Mouse (Mus musculus) G1E (cell line): ENCODE results near the gene Abtb1. TPM values are rescaled to one million over a fixed set of nuclear protein-coding genes. Genes with fewer than 3 reads are reported as not detected.

Experiments used
- ATAC-seq: 2 replicates; pipeline ENCODE4 v1.8.0; 2016; ENCODE audit warnings: mild to moderate bottlenecking; ENCODE audit not compliant: insufficient number of reproducible peaks, poor library complexity, low FRiP score, severe bottlenecking; ENCODE audit errors: extremely low read depth
- DNase-seq: peaks from one replicate; pipeline ENCODE4 v3.0.0; 2012; ENCODE audit warnings: low spot score
- H3K27me3 ChIP-seq: 2 replicates; pipeline ENCODE4 v1.6.1; 2012; ENCODE audit warnings: mild to moderate bottlenecking, low read length, inconsistent platforms; ENCODE audit not compliant: insufficient read depth
- H3K36me3 ChIP-seq: replicated peaks from 2 replicates; pipeline ENCODE3; 2012; ENCODE audit warnings: mild to moderate bottlenecking, inconsistent platforms
- H3K4me1 ChIP-seq: 2 replicates; pipeline ENCODE4 v1.6.1; 2012; ENCODE audit warnings: low read depth, low read length, inconsistent platforms, mixed read lengths; ENCODE audit not compliant: insufficient read depth
- H3K4me3 ChIP-seq: 2 replicates; pipeline ENCODE4 v1.5.1; 2012; ENCODE audit warnings: low read depth, mild to moderate bottlenecking, inconsistent platforms, low read length, moderate library complexity, mixed read lengths
- H3K9me3 ChIP-seq: replicated peaks from 2 replicates; pipeline ENCODE4 v1.6.1; 2012; ENCODE audit warnings: inconsistent platforms
- CTCF ChIP-seq: IDR thresholded peaks from 2 replicates; pipeline ENCODE4 v1.5.1; 2012; ENCODE audit warnings: low read depth, low read length, inconsistent platforms, mixed read lengths
- GATA1 ChIP-seq: IDR thresholded peaks from 2 replicates; pipeline ENCODE4 v1.6.1; 2012; ENCODE audit warnings: borderline replicate concordance, low read length, inconsistent platforms, mixed read lengths
- GATA2 ChIP-seq: IDR thresholded peaks from 2 replicates; pipeline ENCODE4 v1.6.1; 2012; ENCODE audit warnings: low read depth, low read length, inconsistent platforms, borderline replicate concordance
- POLR2AphosphoS5 ChIP-seq: IDR thresholded peaks from 2 replicates; pipeline ENCODE4 v1.6.1; 2012; ENCODE audit warnings: low read depth, low read length, inconsistent platforms; ENCODE audit not compliant: insufficient replicate concordance
- TAL1 ChIP-seq: conservative IDR thresholded peaks from 2 replicates; pipeline ENCODE4 v1.6.1; 2012; ENCODE audit warnings: low read depth, low read length, inconsistent platforms, mixed read lengths
- polyA plus RNA-seq: library from polyadenylated mRNA; stranded (reverse); fragments of >175 nt; gene quantifications from 2 replicates; pipeline ENCODE4 v1.2.3, GENCODE M21; 2012
- total RNA-seq, 2 experiments: library from RNA; stranded (forward) in 1 of 2; stranded (reverse) in 1 of 2; fragments of 200-1000 nt in 1 of 2; fragments of >200 nt in 1 of 2; fragmentation: Nextera tagmentation in 1 of 2; gene quantifications; 2 replicates each; pipeline ENCODE4 v1.2.3; 2014 to 2017

The Abtb1 gene
- total and polyA plus RNA-seq, 3 experiments = 17.5 to 50.3 (median 22.2) TPM

GRCm38 (mm10) chr6:88791299-88791698, 50.5 kb downstream of the Abtb1 start:
- DNase-seq (no peak), ATAC-seq (no peak)
- H3K9me3 ChIP-seq = no peaks in the 10 kb centered on the region
- TF ChIP-seq GATA2 = no peak
- TF ChIP-seq GATA1 = no peak
- H3K4me3 ChIP-seq = no peak overlapping the region
- peaks cover 52% of the 10 kb centered on the region for H3K27me3 ChIP-seq
- H3K36me3 ChIP-seq = no peaks in the 10 kb centered on the region
- no peaks in the 10 kb centered on the region for H3K4me1 ChIP-seq

GRCm38 (mm10) chr6:88788219-88788618, 53.6 kb downstream of the Abtb1 start:
- Histone ChIP-seq H3K4me1 (peaks cover 1% of the 10 kb centered on the region), H3K4me3 (no peak overlapping the region), H3K9me3 (no peaks in the 10 kb centered on the region), H3K27me3 (peaks cover 57% of the 10 kb centered on the region), H3K36me3 (no peaks in the 10 kb centered on the region)
- DNase-seq (no peak), ATAC-seq (no peak)
- TF ChIP-seq TAL1 = no peak
- no peak for TF ChIP-seq CTCF
- TF ChIP-seq POLR2AphosphoS5 = no peak
- TF ChIP-seq GATA2 = no peak
- no peak for TF ChIP-seq GATA1

- Histone ChIP-seq H3K36me3 (no peaks in the 10 kb centered on the region), H3K27me3 (peaks cover 51% of the 10 kb centered on the region), H3K4me1 (peaks cover 5% of the 10 kb centered on the region), H3K9me3 (no peaks in the 10 kb centered on the region), H3K4me3 (no peak overlapping the region)
- DNase-seq (no peak), ATAC-seq (no peak)
- no peak for TF ChIP-seq CTCF
- no peak for TF ChIP-seq TAL1
- no peak for TF ChIP-seq GATA2
- TF ChIP-seq GATA1 = no peak
- no peak for TF ChIP-seq POLR2AphosphoS5
Measured at GRCm38 (mm10) chr6:88787496-88787895, 54.3 kb downstream of the Abtb1 start.

- H3K36me3 ChIP-seq = no peaks in the 10 kb centered on the region
Measured at GRCm38 (mm10) chr6:88786732-88787445, 54.9 kb downstream of the Abtb1 start.

More at GRCm38 (mm10) chr6:88786732-88787445, 54.9 kb downstream of the Abtb1 start:
- no peak for ATAC-seq
- peaks cover 50% of the 10 kb centered on the region for H3K27me3 ChIP-seq
- no peak for DNase-seq
- no peak overlapping the region for H3K4me3 ChIP-seq
- TF ChIP-seq POLR2AphosphoS5 = no peak
- TF ChIP-seq GATA2 = no peak
- no peak for TF ChIP-seq CTCF
- no peak for TF ChIP-seq GATA1
- TF ChIP-seq TAL1 = no peak
- peaks cover 8% of the 10 kb centered on the region for H3K4me1 ChIP-seq
- no peaks in the 10 kb centered on the region for H3K9me3 ChIP-seq

Other genes starting within 250 kb of the Abtb1 start
- gene Kbtbd12, start 204.0 kb downstream of the Abtb1 start, total RNA-seq (2014; fragmentation: Nextera tagmentation) = not detected in 2 replicates
- gene Kbtbd12, start 204.0 kb downstream of the Abtb1 start, total RNA-seq (2017) = 0.17 and 0.27 TPM in 2 replicates
- gene Kbtbd12, start 204.0 kb downstream of the Abtb1 start, polyA plus RNA-seq = not detected in 2 replicates
- 41.5 TPM in 1 of 2 replicates, not detected in the other for gene Mgll, start 117.6 kb downstream of the Abtb1 start, total RNA-seq (2014; fragmentation: Nextera tagmentation)
- gene Mgll, start 117.6 kb downstream of the Abtb1 start, total RNA-seq (2017) = 0.11 TPM in 1 of 2 replicates, not detected in the other
- 0.02 and 0.03 TPM in 2 replicates for gene Mgll, start 117.6 kb downstream of the Abtb1 start, polyA plus RNA-seq
- not detected in 2 replicates for gene Podxl2, start 33.1 kb upstream of the Abtb1 start, total RNA-seq (2014; fragmentation: Nextera tagmentation)
- gene Podxl2, start 33.1 kb upstream of the Abtb1 start, total RNA-seq (2017) = 0.27 TPM in 1 of 2 replicates, not detected in the other
- gene Podxl2, start 33.1 kb upstream of the Abtb1 start, polyA plus RNA-seq = 0.19 TPM in 1 of 2 replicates, not detected in the other
- 146 and 149 TPM in 2 replicates for gene Mcm2, start 56.8 kb upstream of the Abtb1 start, total RNA-seq (2014; fragmentation: Nextera tagmentation)
- 171 and 181 TPM in 2 replicates for gene Mcm2, start 56.8 kb upstream of the Abtb1 start, total RNA-seq (2017)
- gene Mcm2, start 56.8 kb upstream of the Abtb1 start, polyA plus RNA-seq = 1,259 and 1,797 TPM in 2 replicates
- gene Tpra1, start 60.3 kb upstream of the Abtb1 start, total RNA-seq (2014; fragmentation: Nextera tagmentation) = 28.8 and 30.5 TPM in 2 replicates
- 25.9 and 33.6 TPM in 2 replicates for gene Tpra1, start 60.3 kb upstream of the Abtb1 start, total RNA-seq (2017)
- gene Tpra1, start 60.3 kb upstream of the Abtb1 start, polyA plus RNA-seq = 70.6 and 76.8 TPM in 2 replicates